Mouse (Mus musculus) retina, adult 2 months (tissue): ENCODE measurements around the gene Il4ra.

Experiments used
- DNase-seq: peaks from one replicate; pipeline ENCODE4 v3.0.0-alpha.2; 2012; ENCODE audit warnings: low read depth, low spot score

The Il4ra gene

DNA sequence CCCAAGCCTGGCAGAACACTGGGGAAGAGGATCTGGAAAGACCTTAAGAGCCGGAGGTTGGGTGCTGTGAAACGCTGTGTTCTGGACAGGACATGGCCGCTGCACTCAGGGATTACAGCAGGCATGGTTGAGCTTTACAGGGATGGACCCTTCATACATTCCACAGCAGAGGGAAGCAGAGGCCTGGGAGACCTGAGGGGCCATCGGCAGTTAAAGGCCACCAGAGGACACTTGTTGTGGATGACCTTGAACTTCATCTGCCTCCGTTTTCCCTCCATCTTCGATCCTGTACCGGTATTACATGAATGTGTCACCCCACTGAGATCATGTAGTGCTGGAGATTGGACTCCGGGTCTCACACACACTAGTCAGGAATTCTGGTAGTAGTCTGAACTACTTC lies 2.0 kb upstream of the Il4ra start:
- no peak for DNase-seq

DNA sequence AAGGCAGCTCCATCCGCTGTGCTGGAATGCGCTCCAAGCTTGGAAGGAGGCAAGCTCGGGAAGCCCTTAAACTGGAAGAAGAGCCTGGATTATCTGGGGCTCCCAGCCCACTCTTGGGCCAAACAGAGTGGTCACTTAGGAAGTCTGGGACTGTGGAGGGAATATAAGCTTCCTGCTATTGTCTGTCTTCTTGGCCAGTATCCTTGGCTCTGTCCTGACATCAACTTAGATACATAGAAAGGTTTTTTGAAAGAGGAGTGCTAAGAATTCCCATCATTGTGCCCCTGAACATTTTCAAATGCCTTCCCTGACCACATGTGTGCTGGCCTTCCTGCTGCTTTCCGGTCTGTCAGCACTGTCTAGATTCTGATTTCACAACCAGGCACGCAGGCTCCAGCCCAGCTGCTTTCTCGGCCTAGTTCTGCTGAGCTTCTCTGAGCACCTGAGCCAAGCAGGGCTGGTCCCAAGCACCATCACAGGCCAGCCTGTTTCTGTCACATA lies 989 bp upstream of the Il4ra start:
- DNase-seq: no peak

DNA sequence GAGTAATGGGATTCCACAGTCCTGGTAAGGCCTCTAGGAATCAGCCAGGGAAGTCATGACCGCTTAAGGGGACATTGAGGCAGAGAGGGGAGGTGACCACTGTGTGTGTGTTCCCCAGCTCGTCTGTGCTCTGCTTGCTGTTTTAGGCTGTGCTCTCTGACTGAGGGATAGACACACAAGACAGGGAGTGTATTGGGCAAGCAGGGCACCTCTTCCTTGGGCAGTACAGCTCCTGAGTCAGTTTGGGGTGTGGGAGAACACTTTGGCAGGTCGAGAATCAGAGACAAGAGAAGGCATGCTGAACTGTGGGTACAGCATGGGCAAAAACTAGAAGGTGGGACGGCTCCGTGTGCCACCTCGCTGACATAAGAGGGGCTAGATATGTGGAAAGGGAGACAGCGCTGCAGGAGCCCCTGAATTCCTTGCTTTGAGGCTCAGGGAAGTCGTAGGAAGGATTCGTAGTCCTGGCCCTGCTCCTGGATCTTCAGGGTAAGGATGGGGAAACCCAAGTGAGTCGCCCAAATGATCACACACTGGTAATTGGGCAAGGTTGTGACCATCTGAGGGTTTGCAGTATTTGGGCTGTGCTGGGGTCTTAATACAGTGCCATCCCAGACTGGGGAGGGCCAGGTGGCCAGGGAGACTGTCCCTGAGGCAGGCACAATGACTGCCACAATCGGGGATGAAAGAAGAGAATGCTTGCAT lies 1.1 kb downstream of the Il4ra start:
- no peak for DNase-seq

DNA sequence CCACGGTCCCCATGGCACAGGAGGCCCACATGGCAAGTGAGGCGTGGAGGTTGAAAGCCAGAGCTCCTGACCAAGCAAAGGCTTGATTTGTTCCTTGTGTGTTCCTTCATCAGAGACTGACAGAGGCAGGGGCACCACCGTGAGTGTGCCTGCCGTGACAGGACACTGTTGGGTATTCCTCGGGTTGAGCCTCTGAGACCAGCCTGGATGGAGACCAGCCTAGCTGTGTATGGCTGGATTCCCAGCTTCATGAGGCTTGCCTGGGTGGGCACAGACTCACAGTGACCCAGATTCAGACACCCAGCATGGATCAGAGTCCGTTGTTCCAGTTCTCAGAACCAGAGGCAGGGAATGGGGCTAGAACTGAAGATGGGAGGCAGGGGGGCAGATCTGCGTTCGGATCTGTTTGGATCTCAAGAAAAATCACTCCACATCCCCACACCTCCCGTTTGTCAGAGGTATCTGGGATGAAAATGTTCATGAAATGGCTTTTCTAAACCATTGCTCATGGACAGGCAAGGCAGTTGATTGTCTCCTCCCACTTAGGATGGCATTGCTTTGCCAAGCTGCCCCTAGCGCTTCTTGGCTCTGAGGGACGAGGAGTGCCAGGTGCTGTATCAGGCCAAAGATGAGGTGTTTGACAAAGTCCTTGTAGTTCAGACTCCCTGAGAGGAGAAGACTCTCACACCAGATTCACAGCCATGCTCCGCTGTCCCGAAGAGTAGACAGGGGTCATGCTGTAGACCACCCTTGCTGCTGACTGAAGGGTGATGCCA lies 1.9 kb downstream of the Il4ra start:
- DNase-seq: no peak

DNA sequence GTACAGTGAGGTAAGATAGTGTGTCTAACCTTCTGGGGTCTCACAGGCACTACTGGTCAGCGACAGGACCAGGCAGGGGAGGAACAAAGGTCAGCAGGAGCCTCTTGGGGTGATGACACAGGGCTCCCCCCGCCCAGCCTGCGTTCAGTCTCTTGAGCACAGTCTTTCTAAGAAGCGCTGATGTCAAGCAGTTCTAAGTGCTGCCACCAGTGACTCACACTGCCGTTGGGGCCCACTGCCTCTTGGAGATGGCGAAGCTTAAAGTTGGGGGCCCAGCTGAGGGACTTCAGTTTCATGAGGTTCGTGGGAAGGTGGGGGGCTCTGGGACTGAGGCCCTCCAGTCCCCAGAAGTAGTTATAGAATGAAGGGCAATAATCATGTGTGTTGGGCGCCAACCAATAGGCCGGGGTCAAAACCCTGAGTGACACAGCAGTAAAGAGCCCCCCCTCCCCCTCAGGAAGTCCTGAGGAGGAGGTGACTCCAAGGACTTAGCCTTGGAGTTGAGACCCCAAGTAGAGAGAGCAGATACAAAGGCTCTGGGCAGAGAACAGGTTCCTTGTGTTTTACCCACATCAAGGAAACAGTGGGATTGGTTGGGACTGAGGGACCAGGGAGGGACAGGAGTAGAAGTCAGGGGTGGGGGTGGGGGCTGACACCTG lies 2.7 kb downstream of the Il4ra start:
- no peak for DNase-seq

DNA sequence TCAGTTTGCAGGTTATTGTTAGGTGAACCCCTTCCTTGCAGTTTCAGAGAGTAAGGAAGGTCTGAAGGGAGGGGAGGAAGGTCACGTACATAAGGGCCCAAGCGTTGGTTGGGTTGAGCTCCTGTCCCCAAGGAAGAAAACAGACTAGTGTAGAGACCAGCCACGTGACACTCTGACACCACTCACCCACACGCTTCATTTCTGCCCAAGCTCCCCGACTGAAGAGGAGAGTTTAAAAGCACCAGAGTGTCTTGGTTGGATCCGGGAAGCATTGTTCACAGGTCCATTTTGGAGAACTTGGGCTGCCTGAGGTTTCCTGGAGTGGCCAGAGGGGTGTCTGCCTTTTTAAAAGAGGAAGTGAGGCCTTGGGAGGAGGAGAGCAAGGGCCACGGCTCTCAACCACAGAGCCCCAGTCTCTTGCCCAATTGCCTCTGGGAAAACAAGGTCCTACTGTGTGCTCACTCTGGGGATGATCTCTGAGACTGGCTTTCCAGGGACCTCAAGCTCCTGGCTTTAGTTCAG lies 3.5 kb downstream of the Il4ra start:
- no peak for DNase-seq

DNA sequence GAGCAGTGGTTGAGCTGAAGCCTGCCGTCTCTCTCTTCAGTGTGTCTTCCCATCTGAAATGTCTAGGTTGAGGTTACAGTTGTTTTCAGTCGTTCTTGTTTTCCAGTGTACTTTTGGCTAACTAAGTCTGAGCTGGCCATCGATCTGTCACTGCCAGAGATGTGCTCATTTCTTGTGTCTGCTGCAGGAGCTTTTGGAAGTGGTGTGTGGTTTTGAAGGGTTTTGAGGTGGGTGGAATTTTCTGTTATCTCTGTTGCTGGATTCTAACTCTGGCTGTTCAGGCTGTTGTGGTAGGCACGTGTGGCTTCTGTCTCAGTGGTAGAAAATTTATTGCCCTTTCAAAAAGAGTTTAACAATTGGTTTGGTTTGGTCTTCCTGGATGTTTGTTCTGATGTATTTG lies 4.2 kb downstream of the Il4ra start:
- DNase-seq: no peak

DNA sequence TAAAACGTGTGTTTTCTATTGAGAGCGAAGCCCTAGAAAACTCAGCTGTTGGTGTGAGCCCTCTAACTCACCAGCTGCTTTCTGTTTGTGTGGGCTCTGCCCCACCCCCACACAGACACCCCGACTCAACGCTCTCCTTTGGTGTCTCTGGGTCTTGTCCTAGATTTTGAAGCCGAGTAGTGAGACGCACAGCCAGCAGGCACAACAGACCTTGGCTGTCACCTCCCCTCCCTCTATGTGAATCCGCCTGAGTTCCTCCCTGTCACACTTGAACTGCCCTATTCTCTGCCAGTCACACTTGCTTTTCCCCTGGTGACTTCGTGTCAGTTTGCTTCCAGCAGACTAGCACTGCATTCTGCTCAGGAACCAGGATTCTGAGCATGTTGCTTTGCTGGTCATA lies 4.9 kb downstream of the Il4ra start:
- DNase-seq: no peak

DNA sequence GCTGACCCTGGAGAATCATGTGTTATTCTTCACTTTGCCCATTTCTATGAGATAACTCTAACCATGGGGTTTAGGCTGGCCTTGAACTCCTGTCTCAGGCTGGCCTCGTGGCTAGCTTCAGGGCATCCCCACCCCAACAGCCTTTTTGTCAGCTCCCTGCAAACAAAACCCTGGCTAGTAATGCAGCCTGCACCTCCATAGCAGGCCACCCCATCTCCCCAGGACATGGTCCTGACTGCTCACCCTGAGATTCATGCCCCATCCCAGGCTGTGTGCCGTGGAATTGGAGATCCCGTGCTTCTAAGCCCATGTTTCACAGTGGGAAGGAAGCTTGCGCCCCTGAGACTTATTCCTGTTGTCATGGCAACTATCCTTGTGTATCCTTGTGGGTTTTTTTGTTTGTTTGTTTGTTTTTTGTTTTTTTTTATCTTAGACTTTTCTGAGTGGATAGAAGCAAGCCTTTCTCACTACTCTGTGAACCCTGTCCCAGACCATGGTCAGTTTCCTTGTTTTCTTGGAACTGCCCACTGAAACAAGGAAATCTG lies 6.6 kb downstream of the Il4ra start:
- DNase-seq: no peak

DNA sequence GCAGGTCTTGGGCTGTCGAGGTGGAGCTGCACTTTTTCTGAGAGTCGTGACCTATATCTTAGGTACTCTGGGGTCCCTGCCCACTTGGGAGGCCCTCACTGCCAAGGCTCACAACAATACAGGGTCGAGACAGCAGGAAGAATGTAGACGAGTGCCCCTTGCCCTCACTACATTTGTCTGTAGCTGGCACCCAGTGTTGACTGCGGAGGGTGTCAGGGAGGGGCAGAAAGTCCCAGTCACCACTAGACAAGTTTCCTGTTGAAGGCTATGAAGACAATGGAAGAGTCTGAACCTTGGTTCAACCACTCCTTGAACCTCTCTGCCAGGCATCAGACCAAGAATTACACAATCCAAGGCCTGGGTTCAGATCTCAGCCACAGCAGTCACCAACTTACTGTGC lies 7.1 kb downstream of the Il4ra start:
- no peak for DNase-seq

DNA sequence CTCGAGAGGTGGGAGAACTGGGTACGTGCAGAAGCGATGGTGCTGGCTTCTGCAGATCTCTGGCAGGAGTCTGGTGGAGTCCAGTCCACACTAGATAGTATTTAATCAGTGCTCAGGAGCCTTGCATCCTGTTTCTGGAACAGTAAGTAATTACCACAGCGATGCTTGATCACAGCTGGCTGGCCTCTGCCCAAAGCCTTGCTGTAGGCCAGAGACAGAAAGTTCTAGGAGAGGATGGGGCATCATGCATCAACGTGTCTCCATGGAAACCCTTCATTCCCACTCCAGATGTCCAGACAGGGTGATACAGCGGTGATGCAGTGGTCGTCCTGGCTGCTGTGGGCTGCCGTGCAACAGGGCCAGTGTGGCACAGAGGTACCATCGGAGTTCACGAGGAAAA lies 7.6 kb downstream of the Il4ra start:
- no peak for DNase-seq

DNA sequence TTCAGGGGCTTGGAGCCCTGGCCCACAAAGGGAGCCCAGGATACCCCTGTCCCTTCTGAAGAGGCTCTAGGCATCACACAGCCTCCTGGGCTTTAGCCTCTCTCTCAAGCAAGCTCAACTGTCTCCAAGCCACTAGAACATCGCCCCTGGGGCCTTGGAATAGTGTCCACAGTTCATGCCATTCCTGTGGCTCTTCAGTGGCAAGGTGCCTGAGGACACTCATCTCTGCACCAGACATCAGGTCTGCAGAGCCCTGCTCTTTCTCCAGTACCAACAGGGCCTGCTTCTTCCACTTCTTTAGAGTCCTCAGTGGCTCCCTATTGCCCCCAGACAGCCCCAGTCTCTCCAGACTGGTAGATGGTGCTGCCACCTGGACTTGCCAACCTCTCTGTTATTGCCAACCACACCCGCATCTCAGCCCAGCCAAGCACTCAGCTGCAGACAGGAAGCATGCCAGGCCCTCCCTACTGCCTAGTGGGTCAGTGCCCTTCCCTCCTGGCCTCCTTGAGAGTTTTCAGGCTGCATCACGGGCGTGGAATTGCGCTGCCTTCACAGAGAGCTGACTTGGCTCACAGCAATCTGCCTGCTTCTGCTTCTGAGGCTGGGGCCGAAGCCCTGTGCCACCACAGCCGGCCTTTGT lies 8.3 kb downstream of the Il4ra start:
- no peak for DNase-seq

DNA sequence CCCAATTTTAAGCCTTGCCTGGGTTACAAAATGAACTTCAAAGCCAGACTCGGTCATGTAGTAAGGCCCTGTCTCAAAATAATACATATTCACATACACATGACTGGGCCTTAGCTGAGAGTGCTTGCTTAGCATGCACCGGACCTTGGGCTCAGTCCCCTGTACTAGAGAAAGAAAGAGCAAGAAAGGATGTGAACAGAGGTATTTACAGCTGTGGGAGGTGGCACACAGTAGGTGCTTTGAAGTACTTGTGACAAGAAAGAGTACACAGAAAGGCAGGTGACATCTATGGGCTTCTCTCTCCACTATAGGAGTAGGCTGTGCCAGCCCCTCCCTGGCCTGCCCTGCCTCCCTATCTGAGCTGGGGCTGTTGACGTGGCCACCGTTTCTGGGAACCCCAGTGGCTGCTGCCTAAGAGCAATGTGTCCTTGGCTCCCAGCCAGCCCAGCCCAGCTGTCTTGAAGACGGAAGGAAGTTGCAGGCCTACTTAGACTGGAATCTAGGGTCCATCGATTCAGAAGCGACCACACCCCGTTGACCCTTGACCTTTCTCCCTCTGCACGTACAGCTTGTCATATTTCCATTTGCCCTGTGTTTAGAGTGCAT lies 9.3 kb downstream of the Il4ra start:
- no peak for DNase-seq

DNA sequence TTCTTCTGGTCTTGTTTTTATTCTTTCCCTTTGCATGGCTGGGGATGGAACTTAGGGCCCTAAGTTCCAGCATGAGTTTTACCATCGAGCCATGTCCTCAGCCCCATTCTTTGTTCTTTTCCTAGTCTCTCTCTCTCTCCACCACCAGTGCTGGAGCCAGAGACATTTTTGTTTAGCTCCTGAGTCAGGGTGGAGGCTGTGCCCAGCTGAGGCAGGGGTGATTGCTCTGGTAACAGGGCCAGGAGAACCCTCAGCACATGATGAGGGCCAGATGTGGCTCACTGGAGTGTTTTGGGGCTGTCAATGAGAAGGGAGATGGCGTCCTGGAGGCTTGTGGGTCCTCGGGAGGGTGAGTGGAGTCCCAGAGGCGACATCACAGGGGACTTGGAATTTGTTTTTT lies 10.5 kb downstream of the Il4ra start:
- DNase-seq: no peak

DNA sequence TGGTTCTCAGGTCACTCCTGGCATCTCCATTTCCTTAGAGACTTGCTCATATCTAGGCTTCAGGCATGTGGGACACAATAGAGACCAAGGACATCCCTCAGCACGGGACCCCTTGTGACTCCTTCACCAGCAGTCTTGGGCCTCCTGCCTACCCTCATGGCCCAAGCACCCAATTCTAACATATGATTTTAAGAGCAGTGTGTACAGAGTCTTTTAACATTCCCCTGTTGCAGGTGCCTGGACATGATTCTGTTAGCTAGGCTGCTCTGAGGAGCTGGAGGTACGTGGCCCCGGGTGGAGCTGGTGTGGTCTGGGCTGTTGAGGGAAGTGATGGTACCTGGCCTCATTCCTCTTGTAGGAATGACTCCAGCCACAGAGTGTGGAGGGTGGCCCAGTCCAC lies 11.2 kb downstream of the Il4ra start:
- DNase-seq: no peak

DNA sequence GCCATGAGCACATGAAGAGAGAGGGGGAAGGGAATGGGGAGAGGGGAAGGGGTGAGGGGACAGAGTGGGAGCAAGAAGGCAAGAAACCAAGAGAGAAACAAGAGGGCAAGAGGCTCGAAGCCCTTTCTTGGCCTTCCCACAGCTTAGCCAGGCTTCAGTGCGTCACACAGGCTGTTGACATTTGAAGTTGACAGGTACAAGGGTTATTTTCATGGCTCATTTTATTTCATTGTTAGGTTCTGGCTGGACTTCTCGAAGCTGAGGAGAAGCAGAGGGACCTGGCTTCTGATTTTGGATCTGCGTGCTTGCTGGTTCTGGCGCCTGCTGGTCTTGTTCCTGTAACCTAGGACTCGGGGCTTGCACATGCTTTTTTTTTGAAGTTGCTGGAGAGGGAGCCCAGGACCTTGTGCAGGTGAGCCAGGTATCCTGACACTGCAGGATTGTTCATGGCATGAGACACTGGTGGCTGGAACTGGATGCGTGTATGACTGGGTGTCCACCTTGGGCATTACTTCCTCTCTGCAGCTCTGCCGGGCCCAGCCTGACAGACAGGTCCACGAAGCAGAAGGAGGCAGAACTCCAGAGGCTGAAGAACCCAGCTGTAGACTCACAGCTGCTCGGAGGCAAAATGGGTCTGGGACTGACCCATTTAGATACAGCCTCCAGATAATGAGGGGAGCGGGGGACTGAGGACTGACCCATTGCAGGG lies 12.6 kb downstream of the Il4ra start:
- DNase-seq: no peak

DNA sequence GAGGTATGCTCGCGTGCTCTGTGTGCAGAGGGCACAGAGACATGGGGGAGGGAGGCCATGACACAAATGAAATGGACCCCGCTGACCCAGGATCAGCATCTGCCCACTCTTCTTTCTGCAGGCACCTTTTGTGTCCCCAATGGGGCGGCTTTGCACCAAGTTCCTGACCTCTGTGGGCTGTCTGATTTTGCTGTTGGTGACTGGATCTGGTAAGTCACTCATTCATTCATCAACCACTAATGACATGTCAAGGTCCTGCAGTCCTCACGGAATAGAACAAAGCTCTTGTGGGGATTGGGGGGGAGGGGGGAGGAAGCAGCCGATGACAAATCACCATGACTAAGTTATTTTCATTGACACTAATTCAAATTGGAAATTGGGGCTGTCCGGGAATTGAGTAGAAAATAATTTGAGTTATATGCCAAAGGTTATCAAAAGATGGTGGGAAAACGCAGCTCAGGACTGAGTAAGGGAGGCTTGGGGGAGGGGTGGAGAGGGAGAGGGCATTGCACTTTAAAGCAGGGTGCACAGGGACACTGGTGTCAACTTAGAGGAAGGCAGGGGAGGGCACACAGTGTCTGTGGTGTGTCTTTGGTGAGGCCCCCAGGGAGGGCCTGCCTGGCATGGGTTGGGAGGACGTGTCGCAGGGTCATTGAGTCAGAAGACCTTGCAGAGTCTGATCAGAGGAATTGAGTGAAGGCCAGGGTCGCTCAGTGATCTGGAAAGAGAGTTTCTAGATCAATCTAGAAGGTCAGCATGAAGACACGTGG lies 13.8 kb downstream of the Il4ra start:
- no peak for DNase-seq

DNA sequence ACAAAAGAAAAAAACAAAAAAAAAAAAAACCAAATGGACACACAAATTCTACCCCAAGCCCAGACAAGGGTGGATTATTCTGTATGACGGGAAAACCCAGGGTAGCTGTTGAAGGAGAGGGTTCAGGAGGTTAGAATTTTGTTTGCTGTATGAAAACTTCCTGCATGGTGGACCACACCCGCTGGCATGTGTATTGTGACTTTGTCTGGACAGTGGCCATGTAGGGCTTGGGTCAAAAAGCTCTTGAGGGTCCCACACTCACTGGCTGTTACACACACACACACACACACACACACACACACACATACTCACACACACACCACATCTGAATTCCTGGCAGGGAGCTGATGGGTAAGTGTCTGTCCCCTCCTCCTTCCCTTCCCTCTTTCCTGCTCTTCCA lies 14.5 kb downstream of the Il4ra start:
- DNase-seq: no peak

DNA sequence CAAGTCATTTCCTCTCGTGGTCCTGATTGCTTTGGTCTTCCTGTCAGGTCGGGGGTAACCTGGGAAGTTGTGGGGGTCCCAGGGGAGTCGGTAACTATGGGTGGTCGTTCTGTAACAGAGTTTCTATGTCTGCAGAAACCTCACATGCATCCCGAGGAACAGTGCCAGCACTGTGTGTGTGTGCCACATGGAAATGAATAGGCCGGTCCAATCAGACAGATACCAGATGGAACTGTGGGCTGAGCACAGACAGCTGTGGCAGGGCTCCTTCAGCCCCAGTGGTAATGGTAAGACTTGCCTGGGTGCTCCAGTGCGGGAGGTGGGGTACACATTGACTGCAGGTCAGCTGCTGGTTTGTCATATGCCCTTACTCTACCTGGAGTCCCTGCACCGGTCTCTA lies 17.0 kb downstream of the Il4ra start:
- DNase-seq: no peak

DNA sequence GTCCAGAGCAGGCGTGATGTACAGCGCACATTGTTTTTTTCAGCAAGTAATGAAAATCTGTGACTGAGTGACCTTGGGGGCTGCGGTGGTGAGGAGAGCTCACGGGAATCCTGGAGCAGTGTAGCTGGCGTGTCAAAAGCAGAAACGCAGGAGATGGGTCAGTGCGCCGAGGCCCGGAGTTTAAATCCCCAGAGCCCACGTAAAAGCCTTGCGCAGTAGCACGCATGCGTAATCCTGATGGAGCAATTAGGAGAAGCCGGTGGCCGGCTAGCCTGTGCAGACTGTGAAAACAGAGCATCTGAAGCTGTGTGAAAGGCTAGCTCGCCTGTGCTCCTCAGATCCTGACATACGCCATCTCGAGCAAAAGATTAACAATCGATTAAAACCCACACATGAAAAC lies 20.0 kb downstream of the Il4ra start:
- DNase-seq: peak; percentile 34
